Mouse (Mus musculus) kidney, adult 2 months (tissue): ENCODE data around the gene Gm8994. TPM values are rescaled to one million over a fixed set of nuclear protein-coding genes. Genes with fewer than 3 reads are reported as not detected.

ENCODE experiments used
- DNase-seq: peaks from one replicate; pipeline ENCODE4 v3.0.0; 2021
- H3K27ac ChIP-seq: fragments of 200-500 bp; 2 replicates; pipeline ENCODE4 v1.5.1; 2012; ENCODE audit warnings: low read depth, low read length, control low read depth, inconsistent platforms; ENCODE audit not compliant: insufficient read depth
- H3K27me3 ChIP-seq: fragments of 200-500 bp; replicated peaks from 2 replicates; pipeline ENCODE4 v1.6.1; 2012; ENCODE audit warnings: mild to moderate bottlenecking, moderate library complexity, low read length, inconsistent platforms; ENCODE audit not compliant: control insufficient read depth, insufficient read depth
- H3K36me3 ChIP-seq: fragments of 200-500 bp; 2 replicates; pipeline ENCODE4 v1.6.1; 2012; ENCODE audit warnings: mild to moderate bottlenecking, moderate library complexity, low read length, inconsistent platforms; ENCODE audit not compliant: control insufficient read depth, insufficient read depth
- H3K4me1 ChIP-seq: fragments of 200-500 bp; 2 replicates; pipeline ENCODE4 v1.6.1; 2011; ENCODE audit warnings: low read length; ENCODE audit not compliant: control insufficient read depth, insufficient read depth
- H3K4me3 ChIP-seq: fragments of 200-500 bp; 2 replicates; pipeline ENCODE4 v1.5.1; 2011; ENCODE audit warnings: mild to moderate bottlenecking, low read depth, low read length, control low read depth; ENCODE audit not compliant: insufficient read depth
- CTCF ChIP-seq: fragments of 200-500 bp; conservative IDR thresholded peaks from 2 replicates; pipeline ENCODE4 v1.5.1; 2011; ENCODE audit warnings: low read depth, mild to moderate bottlenecking, control low read depth, low read length, moderate library complexity, mixed read lengths; ENCODE audit not compliant: insufficient read depth, insufficient read length
- POLR2A ChIP-seq: fragments of 200-500 bp; IDR thresholded peaks from one replicate; pipeline ENCODE4 v1.6.1; 2011; ENCODE audit warnings: low read depth, low read length, control low read depth
- WGBS: fragments of 180-500 bp; shearing (Covaris S2); methylation state at CpG from one replicate; pipeline ENCODE4 v1.1.7; 2018; 5-methylcytosine and 5-hydroxymethylcytosine counted together
- polyA plus RNA-seq: library from polyadenylated mRNA; depleted of rRNA; stranded (reverse); fragments of >200 nt; gene quantifications from 2 replicates; pipeline ENCODE4 v1.2.3, GENCODE M21; 2012; rRNA removed

The Gm8994 gene
- polyA plus RNA-seq, 1 experiment = not detected

GRCm38 (mm10) chr6:136363313-136363712 is 36.0 kb downstream of the Gm8994 start:
- no peak overlapping the region for H3K27ac ChIP-seq
- no peaks in the 10 kb centered on the region for H3K4me1 ChIP-seq
- no peak overlapping the region for H3K4me3 ChIP-seq
- DNase-seq = no peak
- no peaks in the 10 kb centered on the region for H3K36me3 ChIP-seq
- TF ChIP-seq POLR2A = no peak
- TF ChIP-seq CTCF = no peak
- WGBS = 86% methylated on average over 8 of the region's 8 CpGs
- H3K27me3 ChIP-seq = no peaks in the 10 kb centered on the region

DNA sequence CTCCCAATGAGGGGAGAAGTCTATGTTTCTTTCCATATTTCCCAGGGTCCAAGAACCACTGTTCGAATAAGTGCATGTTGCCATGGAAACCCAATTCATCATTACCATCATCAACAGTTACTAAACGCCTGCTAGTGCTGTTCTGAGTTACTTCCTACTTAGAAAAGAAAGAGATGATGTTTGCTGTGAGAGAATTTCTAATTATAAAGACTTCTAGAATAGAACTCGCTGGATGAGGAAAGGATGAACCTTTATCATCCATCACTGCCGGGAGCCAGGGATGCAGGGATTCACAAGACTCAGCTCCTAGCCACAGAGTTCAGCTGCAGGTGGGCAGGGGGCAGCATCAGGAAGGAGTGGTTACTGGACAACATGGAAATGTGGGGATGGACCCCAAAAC is 36.7 kb downstream of the Gm8994 start:
- no peak overlapping the region for H3K4me3 ChIP-seq
- H3K36me3 ChIP-seq = no peaks in the 10 kb centered on the region
- WGBS = 73% methylated on average over 4 of the region's 4 CpGs
- H3K4me1 ChIP-seq = no peaks in the 10 kb centered on the region
- H3K27me3 ChIP-seq = no peaks in the 10 kb centered on the region
- DNase-seq = no peak
- no peak for TF ChIP-seq CTCF
- TF ChIP-seq POLR2A = no peak
- no peak overlapping the region for H3K27ac ChIP-seq

DNA sequence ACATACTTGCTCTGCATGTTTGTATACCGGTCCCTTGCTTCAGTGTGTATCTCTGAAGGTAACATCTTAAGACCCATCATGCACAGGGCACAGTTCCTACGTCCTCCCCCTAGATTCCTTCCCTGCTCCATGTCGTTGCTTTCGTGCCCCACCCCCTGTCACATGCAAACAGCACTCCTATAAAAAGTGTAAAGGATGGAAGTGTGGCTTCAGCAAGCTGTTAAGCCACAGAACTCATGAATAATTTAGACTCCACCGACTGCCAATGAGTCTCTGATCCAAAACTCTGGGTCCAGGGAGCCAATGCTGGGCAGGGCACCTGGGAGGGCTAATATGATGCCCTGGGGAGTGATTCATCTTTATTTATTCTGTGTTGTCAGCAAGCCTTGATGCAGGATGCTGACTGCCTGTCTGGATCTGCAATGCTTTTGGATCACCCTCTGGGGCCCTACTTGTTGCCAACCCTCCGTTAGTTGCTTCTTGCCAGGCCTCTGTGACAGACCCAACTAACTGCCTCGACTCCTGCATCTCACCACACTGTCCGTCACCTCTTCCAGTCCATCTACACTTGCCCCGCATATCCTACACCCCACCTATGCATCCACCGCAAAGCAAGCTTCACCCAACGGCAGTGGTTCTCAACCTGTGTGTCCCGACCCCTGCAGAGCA is 37.2 kb downstream of the Gm8994 start:
- no peak overlapping the region for H3K27ac ChIP-seq
- no peaks in the 10 kb centered on the region for H3K36me3 ChIP-seq
- H3K4me3 ChIP-seq = no peak overlapping the region
- no peaks in the 10 kb centered on the region for H3K4me1 ChIP-seq
- no peak for DNase-seq
- TF ChIP-seq POLR2A = no peak
- no peak for TF ChIP-seq CTCF
- WGBS = 74% methylated on average over 12 of the region's 12 CpGs
- H3K27me3 ChIP-seq = no peaks in the 10 kb centered on the region

GRCm38 (mm10) chr6:136376097-136376496 is 48.8 kb downstream of the Gm8994 start:
- no peak for DNase-seq
- H3K36me3 ChIP-seq = no peaks in the 10 kb centered on the region
- H3K27ac ChIP-seq = no peak overlapping the region
- no peak overlapping the region for H3K4me3 ChIP-seq
- no peaks in the 10 kb centered on the region for H3K4me1 ChIP-seq
- H3K27me3 ChIP-seq = no peaks in the 10 kb centered on the region
- TF ChIP-seq POLR2A (no peak), CTCF (no peak)

Other genes starting within 250 kb of the Gm8994 start
- gene Grin2b, start 154.0 kb upstream of the Gm8994 start, polyA plus RNA-seq = not detected in 2 replicates
- 0.90 and 1.3 TPM in 2 replicates for gene E330021D16Rik, start 88.0 kb downstream of the Gm8994 start, polyA plus RNA-seq
- 13.4 and 13.9 TPM in 2 replicates for gene Atf7ip, start 178.6 kb downstream of the Gm8994 start, polyA plus RNA-seq